Mouse (Mus musculus) E14TG2a.4 (cell line): ENCODE measurements around the gene D630045J12Rik.

Experiments used
- H3K27me3 ChIP-seq: 2 replicates; pipeline ENCODE4 v1.6.1; 2014; ENCODE audit warnings: low read length, control low read depth; ENCODE audit not compliant: insufficient read depth
- H3K36me3 ChIP-seq: 2 replicates; pipeline ENCODE4 v1.6.1; 2014; ENCODE audit warnings: low read length, control low read depth; ENCODE audit not compliant: insufficient read depth
- H3K4me1 ChIP-seq: replicated peaks from 2 replicates; pipeline ENCODE4 v1.6.1; 2014; ENCODE audit warnings: low read depth, low read length, control low read depth
- H3K4me3 ChIP-seq: replicated peaks from 2 replicates; pipeline ENCODE4 v1.5.1; 2014; ENCODE audit warnings: mild to moderate bottlenecking, low read length
- H3K9me3 ChIP-seq: 2 replicates; pipeline ENCODE4 v1.6.1; 2014; ENCODE audit warnings: low read length, control low read depth
- CTCF ChIP-seq: conservative IDR thresholded peaks from 2 replicates; pipeline ENCODE4 v1.5.1; 2014; ENCODE audit warnings: low read length
- NANOG ChIP-seq: IDR thresholded peaks from 2 replicates; pipeline ENCODE4 v1.6.1; 2014; ENCODE audit warnings: borderline replicate concordance, low read length, mixed read lengths
- POU5F1 ChIP-seq: IDR thresholded peaks from 2 replicates; pipeline ENCODE4 v1.6.1; 2014; ENCODE audit warnings: low read length, borderline replicate concordance

The D630045J12Rik gene

GRCm38 (mm10) chr6:38253736-38254641 lies at the start of gene D630045J12Rik:
Gene D630045J12Rik (minus strand): TSS chr6:38254009.
- peaks cover 59% of the 10 kb centered on the region for H3K27me3 ChIP-seq
- peak within 1 kb of the TSS; percentile 84 for H3K4me3 ChIP-seq
- H3K36me3 ChIP-seq: no peaks in the 10 kb centered on the region
- TF ChIP-seq NANOG: no peak
- no peaks in the 10 kb centered on the region for H3K9me3 ChIP-seq
- peaks cover 40% of the 10 kb centered on the region for H3K4me1 ChIP-seq

GRCm38 (mm10) chr6:38298761-38299401 lies 45.1 kb upstream of the D630045J12Rik start, which contains the start of gene Zc3hav1l:
Gene Zc3hav1l (minus strand): TSS chr6:38299259.
- TF ChIP-seq NANOG (no peak), POU5F1 (no peak), CTCF (no peak)

GRCm38 (mm10) chr6:38298246-38298635 lies 44.4 kb upstream of the D630045J12Rik start:
- Histone ChIP-seq H3K4me3 (peak overlapping the region; percentile 86), H3K9me3 (peaks cover 13% of the 10 kb centered on the region), H3K27me3 (peaks cover 51% of the 10 kb centered on the region), H3K4me1 (peaks cover 17% of the 10 kb centered on the region), H3K36me3 (peaks cover 30% of the 10 kb centered on the region)
- TF ChIP-seq CTCF: no peak
- TF ChIP-seq NANOG: no peak
- TF ChIP-seq POU5F1: no peak

More at GRCm38 (mm10) chr6:38298761-38299401, 45.1 kb upstream of the D630045J12Rik start, which contains the start of gene Zc3hav1l:
- Histone ChIP-seq H3K36me3 (peaks cover 30% of the 10 kb centered on the region), H3K9me3 (peaks cover 15% of the 10 kb centered on the region), H3K4me3 (peak within 1 kb of the TSS; percentile 86), H3K27me3 (peaks cover 51% of the 10 kb centered on the region), H3K4me1 (peaks cover 17% of the 10 kb centered on the region)

GRCm38 (mm10) chr6:38297580-38298245 lies 43.9 kb upstream of the D630045J12Rik start:
- Histone ChIP-seq H3K36me3 (peaks cover 30% of the 10 kb centered on the region), H3K4me1 (peaks cover 21% of the 10 kb centered on the region), H3K27me3 (peaks cover 51% of the 10 kb centered on the region), H3K4me3 (peak overlapping the region; percentile 86), H3K9me3 (peaks cover 10% of the 10 kb centered on the region; the same call in 1 of the 2 replicates)
- no peak for TF ChIP-seq POU5F1
- no peak for TF ChIP-seq CTCF
- no peak for TF ChIP-seq NANOG

- Histone ChIP-seq H3K9me3 (peaks cover 16% of the 10 kb centered on the region), H3K4me1 (peaks cover 22% of the 10 kb centered on the region), H3K4me3 (no peak overlapping the region), H3K27me3 (peaks cover 57% of the 10 kb centered on the region), H3K36me3 (peaks cover 43% of the 10 kb centered on the region)
- TF ChIP-seq CTCF (peak; percentile 15; the same call in 1 of the 2 replicates), NANOG (no peak)
Measured at GRCm38 (mm10) chr6:38293708-38294107, 39.9 kb upstream of the D630045J12Rik start.

GRCm38 (mm10) chr6:38292871-38293646 lies 39.2 kb upstream of the D630045J12Rik start:
- H3K27me3 ChIP-seq: peaks cover 52% of the 10 kb centered on the region
- H3K9me3 ChIP-seq: peaks cover 23% of the 10 kb centered on the region
- H3K36me3 ChIP-seq: peaks cover 48% of the 10 kb centered on the region
- H3K4me1 ChIP-seq: peaks cover 17% of the 10 kb centered on the region
- no peak overlapping the region for H3K4me3 ChIP-seq
- TF ChIP-seq POU5F1 (peak; percentile 59; the same call in 1 of the 2 replicates), NANOG (peak; percentile 80), CTCF (no peak)

- TF ChIP-seq CTCF (no peak), NANOG (no peak), POU5F1 (no peak)
- H3K36me3 ChIP-seq: peaks cover 28% of the 10 kb centered on the region
- H3K9me3 ChIP-seq: peaks cover 60% of the 10 kb centered on the region
- H3K27me3 ChIP-seq: 0 out of 2 replicates have a peak, but pooled peaks cover 2% of the 10 kb centered on the region
- no peaks in the 10 kb centered on the region for H3K4me1 ChIP-seq
- no peak overlapping the region for H3K4me3 ChIP-seq
Measured at GRCm38 (mm10) chr6:38284422-38284821, 30.6 kb upstream of the D630045J12Rik start.
